Mouse (Mus musculus) lung, embryonic 16.5 days (tissue): ENCODE data around the gene Psmd7. TPM values are rescaled to one million over a fixed set of nuclear protein-coding genes. Genes with fewer than 3 reads are reported as not detected.

Experiments
- ATAC-seq: fragments of 200-750 bp; cut with Nextera tagmentation; 2 replicates; pipeline ENCODE4 v1.8.0; 2017; ENCODE audit warnings: low read depth, mild to moderate bottlenecking, moderate library complexity
- H3K27ac ChIP-seq: fragments of 300-500 bp; sonication (generic); 2 replicates; pipeline ENCODE4 v1.5.1; 2014; ENCODE audit warnings: mild to moderate bottlenecking, control low read depth, low read length
- H3K27me3 ChIP-seq: fragments of 300-500 bp; sonication (generic); 2 replicates; pipeline ENCODE4 v1.6.1; 2014; ENCODE audit warnings: low read depth, low read length, mixed read lengths; ENCODE audit not compliant: control insufficient read depth, insufficient read depth
- H3K36me3 ChIP-seq: fragments of 300-500 bp; sonication (generic); 2 replicates; pipeline ENCODE4 v1.6.1; 2014; ENCODE audit warnings: low read length; ENCODE audit not compliant: control insufficient read depth, insufficient read depth
- H3K4me1 ChIP-seq: fragments of 300-500 bp; sonication (generic); replicated peaks from 2 replicates; pipeline ENCODE4 v1.6.1; 2014; ENCODE audit warnings: low read length, mixed read lengths; ENCODE audit not compliant: control insufficient read depth, insufficient read depth
- H3K4me2 ChIP-seq: fragments of 300-500 bp; sonication (generic); 2 replicates; pipeline ENCODE4 v1.6.1; 2014; ENCODE audit warnings: low read depth, low read length, control low read depth
- H3K4me3 ChIP-seq: fragments of 300-500 bp; sonication (generic); 2 replicates; pipeline ENCODE4 v1.5.1; 2014; ENCODE audit warnings: mild to moderate bottlenecking, low read length, control low read depth
- H3K9ac ChIP-seq: fragments of 300-500 bp; sonication (generic); 2 replicates; pipeline ENCODE4 v1.6.1; 2014; ENCODE audit warnings: low read length, control low read depth
- H3K9me3 ChIP-seq: fragments of 300-500 bp; sonication (generic); 2 replicates; pipeline ENCODE4 v1.6.1; 2016; ENCODE audit warnings: low read length; ENCODE audit not compliant: control insufficient read depth
- WGBS: fragments of 180-500 bp; shearing (Covaris S2); extraction: QIAGEN DNeasy Blood & Tissue Kit; methylation state at CpG from one replicate; pipeline ENCODE4 v1.1.7; 2014; 5-methylcytosine and 5-hydroxymethylcytosine counted together
- microRNA counts: library from miRNA; unstranded; fragments of <30 nt; microRNA quantifications from one replicate; lab custom pipeline; 2016
- microRNA-seq: library from miRNA; unstranded; fragments of <30 nt; microRNA quantifications from one replicate; pipeline ENCODE4, GENCODE M21; 2016
- polyA plus RNA-seq: library from polyadenylated mRNA; unstranded; fragments of >200 nt; fragmentation: Nextera tagmentation; extraction: Ambion mirVana; gene quantifications from 2 replicates; pipeline ENCODE4 v1.2.1, GENCODE M21; 2015

Psmd7 gene
- polyA plus RNA-seq, 1 experiment from 2014 or later: 232 TPM

DNA sequence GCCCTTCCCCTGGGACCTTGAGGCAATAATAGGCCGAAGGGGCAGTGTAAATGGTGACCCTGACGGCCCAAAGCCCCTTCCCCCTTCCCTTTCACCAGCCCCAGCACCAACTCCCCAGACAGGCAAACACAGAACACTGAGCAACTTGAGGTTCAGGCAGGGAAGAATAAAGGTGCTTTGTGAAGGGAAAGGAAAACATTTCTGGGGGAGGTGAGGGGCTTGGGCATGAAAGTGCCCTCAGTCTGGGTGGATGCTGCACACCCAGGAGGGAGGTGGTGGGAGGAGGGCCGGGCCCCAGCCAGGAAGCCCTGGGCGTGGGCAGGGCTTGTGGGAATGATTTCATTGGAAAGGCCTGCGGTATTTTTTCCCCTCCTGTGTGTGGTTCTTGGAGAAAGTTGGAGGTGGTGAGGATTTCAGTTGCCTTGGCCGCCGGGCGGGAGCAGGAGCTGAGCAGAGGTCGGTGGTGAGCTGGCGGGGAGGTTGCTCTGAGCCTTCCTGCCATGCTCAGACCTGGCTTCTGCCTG, 43.6 kb downstream of the Psmd7 start:
- Histone ChIP-seq H3K9ac (peak overlapping the region; percentile 64), H3K27me3 (no peaks in the 10 kb centered on the region), H3K4me3 (peak overlapping the region; percentile 41), H3K27ac (peak overlapping the region; percentile 78), H3K9me3 (no peaks in the 10 kb centered on the region), H3K36me3 (peaks cover 9% of the 10 kb centered on the region), H3K4me1 (peaks cover 16% of the 10 kb centered on the region), H3K4me2 (peak overlapping the region; percentile 50)
- WGBS: 31% methylated on average over 10 of the region's 10 CpGs
- peak; percentile 78 for ATAC-seq

DNA sequence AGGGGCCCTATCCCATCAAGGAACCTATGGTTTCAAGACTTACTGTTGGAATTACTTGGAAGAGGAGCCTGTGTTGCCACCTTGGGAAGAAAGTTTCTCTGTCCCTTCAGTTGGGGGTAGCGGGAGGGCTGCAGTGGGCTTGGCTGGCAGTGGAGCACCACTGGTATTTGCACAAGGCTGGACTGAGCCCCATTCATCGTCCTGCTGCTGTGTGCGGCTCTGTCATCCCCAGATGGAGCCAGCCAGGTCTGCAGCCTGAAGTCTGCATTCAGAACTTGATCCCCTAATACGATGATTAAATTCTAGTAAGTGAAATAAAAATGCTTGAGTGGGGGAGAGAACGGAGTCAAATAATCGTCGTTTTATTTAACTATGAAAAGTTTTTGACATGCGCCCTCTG, 44.1 kb downstream of the Psmd7 start:
- Histone ChIP-seq H3K9me3 (no peaks in the 10 kb centered on the region), H3K4me3 (no peak overlapping the region), H3K4me2 (0 out of 2 replicates have a peak overlapping the region, but pooled peaks have one; percentile 6), H3K27ac (peak overlapping the region; percentile 78), H3K4me1 (peaks cover 16% of the 10 kb centered on the region), H3K27me3 (no peaks in the 10 kb centered on the region), H3K36me3 (peaks cover 5% of the 10 kb centered on the region), H3K9ac (0 out of 2 replicates have a peak overlapping the region, but pooled peaks have one; percentile 2)
- WGBS: 58% methylated on average over 8 of the region's 8 CpGs
- ATAC-seq: no peak

DNA sequence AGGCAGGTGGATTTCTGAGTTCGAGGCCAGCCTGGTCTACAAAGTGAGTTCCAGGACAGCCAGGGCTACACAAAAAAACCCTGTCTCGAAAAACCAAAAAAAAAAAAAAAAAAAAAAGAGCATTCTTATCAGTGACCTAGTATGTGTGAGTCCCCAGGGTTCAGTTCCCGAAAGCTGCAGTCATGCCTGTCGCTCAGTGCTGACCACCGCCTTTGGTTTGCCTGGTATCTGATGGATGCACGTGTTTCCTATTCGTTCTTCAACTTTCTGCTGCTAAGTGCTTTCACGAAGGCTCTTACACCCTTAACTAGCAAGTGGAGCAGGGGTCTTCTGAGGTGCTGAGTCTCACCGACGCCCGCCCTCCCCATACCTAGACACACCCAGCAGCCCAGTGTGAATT, 44.5 kb downstream of the Psmd7 start:
- Histone ChIP-seq H3K9ac (no peak overlapping the region), H3K27me3 (no peaks in the 10 kb centered on the region), H3K4me2 (no peak overlapping the region), H3K4me3 (no peak overlapping the region), H3K9me3 (no peaks in the 10 kb centered on the region), H3K4me1 (peaks cover 16% of the 10 kb centered on the region), H3K36me3 (peaks cover under 1% of the 10 kb centered on the region; the same call in 1 of the 2 replicates), H3K27ac (peak overlapping the region; percentile 78)
- ATAC-seq: no peak
- 69% methylated on average over 10 of the region's 11 CpGs for WGBS

DNA sequence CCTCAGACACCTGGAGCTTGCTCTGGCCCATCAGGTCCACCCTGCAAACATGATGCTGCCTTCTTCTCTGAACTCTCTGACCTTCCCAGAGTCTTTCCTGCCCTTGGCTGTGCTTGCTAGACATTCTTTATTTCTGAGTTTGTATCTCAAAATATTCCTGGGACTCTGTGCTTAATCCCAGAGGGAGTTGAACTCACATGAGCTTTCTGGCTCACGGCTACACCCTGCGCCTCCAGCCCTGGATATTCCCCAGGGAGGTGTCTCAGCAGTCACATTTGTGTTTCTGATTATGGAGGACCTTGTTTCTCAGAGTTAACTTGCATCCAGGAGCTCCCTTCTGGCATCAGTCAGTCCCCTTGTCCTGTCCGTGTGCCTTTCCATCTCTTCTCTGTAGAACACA, 46.1 kb downstream of the Psmd7 start:
- H3K27ac ChIP-seq: peak overlapping the region; percentile 75

DNA sequence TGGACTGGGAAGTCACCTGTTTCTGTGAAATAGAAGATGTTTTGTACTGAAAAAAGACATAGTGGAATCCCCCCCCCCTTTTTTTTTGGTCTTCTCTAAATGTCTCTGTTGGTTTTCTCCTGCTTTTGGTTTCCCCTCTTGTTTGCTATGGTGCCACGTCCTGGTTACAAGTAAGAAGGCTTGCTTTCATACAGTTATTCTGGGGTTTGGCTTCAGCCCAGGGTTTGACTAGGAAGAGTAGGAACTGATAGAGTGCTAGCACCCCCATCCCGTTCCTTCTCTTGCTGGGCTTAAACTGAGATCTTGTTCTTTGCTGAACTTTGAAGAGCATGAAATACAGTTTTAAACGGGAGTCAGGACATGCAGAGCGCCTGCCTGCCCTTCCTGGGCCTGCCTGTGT, 46.9 kb downstream of the Psmd7 start:
- H3K27me3 ChIP-seq: no peaks in the 10 kb centered on the region
- H3K27ac ChIP-seq: peak overlapping the region; percentile 75
- H3K4me3 ChIP-seq: no peak overlapping the region
- no peaks in the 10 kb centered on the region for H3K36me3 ChIP-seq
- no peak for ATAC-seq
- 64% methylated on average over 4 of the region's 4 CpGs for WGBS
- no peak overlapping the region for H3K4me2 ChIP-seq
- peaks cover 8% of the 10 kb centered on the region for H3K4me1 ChIP-seq
- no peaks in the 10 kb centered on the region for H3K9me3 ChIP-seq
- no peak overlapping the region for H3K9ac ChIP-seq

More for the DNA sequence above, 46.1 kb downstream of the Psmd7 start:
- no peaks in the 10 kb centered on the region for H3K9me3 ChIP-seq
- peaks cover 12% of the 10 kb centered on the region for H3K4me1 ChIP-seq
- H3K36me3 ChIP-seq: no peaks in the 10 kb centered on the region
- no peaks in the 10 kb centered on the region for H3K27me3 ChIP-seq
- H3K9ac ChIP-seq: no peak overlapping the region
- 82% methylated on average over 3 of the region's 3 CpGs for WGBS
- no peak overlapping the region for H3K4me2 ChIP-seq
- no peak for ATAC-seq
- no peak overlapping the region for H3K4me3 ChIP-seq

DNA sequence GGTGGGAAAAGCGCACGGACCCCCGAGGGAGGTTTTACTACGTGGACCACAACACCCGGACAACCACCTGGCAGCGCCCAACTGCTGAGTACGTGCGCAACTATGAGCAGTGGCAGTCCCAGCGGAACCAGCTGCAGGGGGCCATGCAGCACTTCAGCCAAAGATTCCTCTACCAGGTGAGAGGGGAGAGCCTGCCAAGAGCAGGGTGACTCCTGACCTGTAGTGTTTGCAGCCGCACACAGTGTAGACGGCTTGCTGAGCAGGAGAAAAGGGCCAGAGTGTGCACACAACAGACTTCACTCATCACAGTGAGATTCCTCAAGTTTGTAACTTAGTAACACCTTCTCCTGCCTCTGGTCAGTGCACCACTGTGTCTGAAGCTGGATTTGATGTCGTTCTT, 47.6 kb downstream of the Psmd7 start:
- 0 out of 2 replicates have a peak, but pooled peaks cover 2% of the 10 kb centered on the region for H3K36me3 ChIP-seq
- WGBS: 51% methylated on average over 12 of the region's 12 CpGs
- peak; percentile 85 for ATAC-seq
- peak overlapping the region; percentile 75 for H3K27ac ChIP-seq
- no peaks in the 10 kb centered on the region for H3K9me3 ChIP-seq
- no peak overlapping the region for H3K9ac ChIP-seq
- H3K4me3 ChIP-seq: no peak overlapping the region
- H3K27me3 ChIP-seq: no peaks in the 10 kb centered on the region
- peaks cover 4% of the 10 kb centered on the region for H3K4me1 ChIP-seq
- H3K4me2 ChIP-seq: no peak overlapping the region

DNA sequence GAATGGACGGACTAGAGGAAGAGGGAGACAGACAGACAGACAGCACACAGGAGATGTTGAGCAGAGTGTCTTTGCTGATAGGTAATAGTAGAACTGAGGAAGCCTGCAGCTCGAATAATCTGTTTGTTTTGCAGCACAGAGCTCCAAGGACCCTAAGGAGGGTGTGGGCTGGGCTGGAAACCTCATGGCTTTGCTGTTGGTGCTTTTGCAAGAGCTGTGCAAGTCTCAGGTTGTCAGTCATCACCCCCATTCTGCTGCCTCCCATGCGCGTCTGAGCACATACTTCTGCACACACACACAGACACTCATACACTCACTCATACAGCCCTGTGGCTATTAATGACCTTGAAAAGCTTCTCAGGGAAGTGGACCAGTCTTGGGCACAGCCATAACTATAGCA, 50.8 kb downstream of the Psmd7 start:
- 58% methylated on average over 4 of the region's 4 CpGs for WGBS
- no peak overlapping the region for H3K9ac ChIP-seq

More for the DNA sequence above, 50.8 kb downstream of the Psmd7 start:
- Histone ChIP-seq H3K9me3 (no peaks in the 10 kb centered on the region), H3K27ac (no peak overlapping the region), H3K4me3 (no peak overlapping the region), H3K4me1 (peaks cover 4% of the 10 kb centered on the region; the same call in 1 of the 2 replicates), H3K27me3 (no peaks in the 10 kb centered on the region), H3K4me2 (no peak overlapping the region), H3K36me3 (0 out of 2 replicates have a peak, but pooled peaks cover 3% of the 10 kb centered on the region)
- no peak for ATAC-seq

MicroRNAs within 50 kb of the gene (microRNA counts, 519-probe panel; counts per million panel counts)
- microRNA mmu-miR-140 (lab: Ali Mortazavi, UCI): 4,036 counts per million, percentile 81 among the panel's probes with 10 or more counts

Small RNA genes lying within 50 kb of the gene (microRNA-seq; reads per million reads assigned to microRNA genes)
- gene Mir140: 5,985 reads per million, percentile 91 among the genes with 10 or more reads in this experiment

Other genes with a start within 250 kb of the Psmd7 start
- 14.5 and 15.3 TPM in 2 replicates for gene Nqo1, start 185.3 kb downstream of the Psmd7 start, polyA plus RNA-seq
- 71.6 and 72.9 TPM in 2 replicates for gene Nob1, start 163.4 kb downstream of the Psmd7 start, polyA plus RNA-seq
- 60.5 and 64.6 TPM in 2 replicates for gene Wwp2, start 152.1 kb downstream of the Psmd7 start, polyA plus RNA-seq